Mouse (Mus musculus) midbrain, embryonic 16.5 days (tissue): ENCODE measurements at regions not wholly inside any gene's neighbourhood (a gene's known extent, or its start where the extent isn't known, plus 50 kb on each side); places are given as distances from the start of the nearest gene placed in this dataset.

Source experiments
- ATAC-seq: fragments of 200-750 bp; cut with Nextera tagmentation; 2 replicates; pipeline ENCODE4 v1.8.0; 2017; ENCODE audit warnings: moderate TSS enrichment
- H3K27ac ChIP-seq: fragments of 300-500 bp; sonication (generic); 2 replicates; pipeline ENCODE4 v1.5.1; 2014; ENCODE audit warnings: mild to moderate bottlenecking, low read length, mixed read lengths
- H3K27me3 ChIP-seq: fragments of 300-500 bp; sonication (generic); 2 replicates; pipeline ENCODE4 v1.6.1; 2014; ENCODE audit warnings: low read depth, low read length, mixed read lengths; ENCODE audit not compliant: control insufficient read depth, insufficient read depth
- H3K36me3 ChIP-seq: fragments of 300-500 bp; sonication (generic); 2 replicates; pipeline ENCODE4 v1.6.1; 2014; ENCODE audit warnings: mild to moderate bottlenecking, low read length, moderate library complexity, mixed read lengths; ENCODE audit not compliant: control insufficient read depth, insufficient read depth
- H3K4me1 ChIP-seq: fragments of 300-500 bp; sonication (generic); 2 replicates; pipeline ENCODE4 v1.6.1; 2014; ENCODE audit warnings: mild to moderate bottlenecking, low read length, mixed read lengths; ENCODE audit not compliant: control insufficient read depth, insufficient read depth
- H3K4me2 ChIP-seq: fragments of 300-500 bp; sonication (generic); 2 replicates; pipeline ENCODE4 v1.6.1; 2014; ENCODE audit warnings: mild to moderate bottlenecking, low read length, mixed read lengths
- H3K4me3 ChIP-seq: fragments of 300-500 bp; sonication (generic); 2 replicates; pipeline ENCODE4 v1.5.1; 2014; ENCODE audit warnings: low read depth, mild to moderate bottlenecking, low read length, moderate library complexity, mixed read lengths
- H3K9ac ChIP-seq: fragments of 300-500 bp; sonication (generic); 2 replicates; pipeline ENCODE4 v1.6.1; 2014; ENCODE audit warnings: low read depth, low read length, mixed read lengths
- H3K9me3 ChIP-seq: fragments of 300-500 bp; sonication (generic); replicated peaks from 2 replicates; pipeline ENCODE4 v1.6.1; 2014; ENCODE audit warnings: mild to moderate bottlenecking, low read length, mixed read lengths; ENCODE audit not compliant: control insufficient read depth, poor library complexity, severe bottlenecking
- WGBS: fragments of 180-500 bp; shearing (Covaris S2); extraction: QIAGEN DNeasy Blood & Tissue Kit; methylation state at CpG from one replicate; pipeline ENCODE4 v1.1.7; 2014; 5-methylcytosine and 5-hydroxymethylcytosine counted together

DNA sequence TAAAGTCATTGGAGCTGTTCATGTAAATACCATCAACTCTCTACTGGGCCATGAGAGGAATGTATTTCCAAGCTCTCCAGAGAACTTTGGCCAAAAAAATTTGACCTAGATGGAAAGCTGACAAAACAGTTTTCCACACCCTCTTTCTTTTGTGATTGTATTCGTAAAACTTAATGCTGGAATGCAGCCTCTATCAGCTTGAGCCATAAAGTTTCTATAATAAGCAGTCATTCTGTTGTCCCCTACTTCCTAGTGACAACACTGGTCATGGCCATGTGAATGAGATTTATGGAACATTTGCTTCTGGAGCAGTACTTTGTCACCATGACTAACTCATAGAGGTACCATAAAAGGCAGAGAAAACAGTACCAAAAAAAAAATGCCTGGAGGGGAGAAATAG is 805.0 kb upstream of the Lrrc6 start:
- Histone ChIP-seq H3K9ac (no peak overlapping the region), H3K4me1 (no peaks in the 10 kb centered on the region), H3K27ac (no peak overlapping the region), H3K4me3 (no peak overlapping the region), H3K9me3 (no peaks in the 10 kb centered on the region), H3K27me3 (no peaks in the 10 kb centered on the region), H3K36me3 (no peaks in the 10 kb centered on the region), H3K4me2 (no peak overlapping the region)
- ATAC-seq: no peak
- WGBS: 97% methylated on average over 1 of the region's 1 CpGs

DNA sequence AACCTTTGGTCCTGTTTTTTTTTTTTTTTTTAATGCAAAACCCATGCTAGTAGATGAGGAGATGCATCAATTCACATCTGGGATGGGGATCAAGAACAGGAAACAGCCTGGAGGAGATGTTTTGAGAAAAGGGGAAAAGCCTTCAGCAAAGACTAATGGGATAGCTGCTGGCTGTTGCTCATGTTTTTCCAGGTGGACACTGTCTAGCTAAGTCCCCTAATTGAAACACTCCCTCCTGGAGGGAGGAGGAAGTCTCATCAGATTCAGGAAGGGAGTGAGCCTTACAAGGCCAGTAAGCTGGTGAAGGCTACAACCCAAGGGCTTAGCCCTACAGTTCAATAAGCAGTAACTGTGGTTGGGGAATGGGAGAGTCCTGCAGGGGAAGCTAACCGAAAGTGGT is 803.1 kb upstream of the Lrrc6 start:
- H3K27me3 ChIP-seq: no peaks in the 10 kb centered on the region
- no peak overlapping the region for H3K9ac ChIP-seq
- H3K27ac ChIP-seq: no peak overlapping the region
- H3K4me2 ChIP-seq: no peak overlapping the region
- 78% methylated on average over 1 of the region's 1 CpGs for WGBS
- no peak overlapping the region for H3K4me3 ChIP-seq
- H3K36me3 ChIP-seq: no peaks in the 10 kb centered on the region
- H3K4me1 ChIP-seq: no peaks in the 10 kb centered on the region
- ATAC-seq: no peak
- H3K9me3 ChIP-seq: no peaks in the 10 kb centered on the region

DNA sequence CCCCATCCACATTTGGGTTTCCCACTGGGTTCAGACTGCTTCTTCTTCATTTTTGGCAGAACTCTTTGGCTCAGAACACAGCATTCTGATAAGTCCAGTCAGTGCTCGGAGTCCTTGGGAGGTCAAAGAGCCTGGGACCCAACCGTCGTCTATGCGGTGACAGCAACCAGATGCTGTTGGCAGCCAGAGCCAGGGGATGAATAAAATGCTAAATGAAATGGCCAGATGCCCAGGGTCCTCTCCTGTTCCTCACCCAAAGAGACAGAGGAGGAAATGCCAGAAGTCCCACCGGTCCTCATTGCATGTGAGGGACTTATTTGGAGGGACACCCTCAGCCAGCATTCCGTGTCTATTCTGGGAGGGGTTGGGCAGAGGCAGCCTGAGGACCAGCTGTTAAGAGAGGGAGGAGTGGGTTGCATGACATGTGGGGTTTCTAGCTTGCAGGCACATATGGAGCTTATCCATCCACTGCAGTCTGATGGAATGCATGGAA is 801.2 kb upstream of the Lrrc6 start:
- no peak for ATAC-seq
- no peaks in the 10 kb centered on the region for H3K4me1 ChIP-seq
- no peak overlapping the region for H3K4me2 ChIP-seq
- 85% methylated on average over 6 of the region's 6 CpGs for WGBS
- no peak overlapping the region for H3K27ac ChIP-seq
- no peaks in the 10 kb centered on the region for H3K9me3 ChIP-seq
- no peaks in the 10 kb centered on the region for H3K36me3 ChIP-seq
- H3K27me3 ChIP-seq: no peaks in the 10 kb centered on the region
- H3K4me3 ChIP-seq: no peak overlapping the region
- H3K9ac ChIP-seq: no peak overlapping the region

DNA sequence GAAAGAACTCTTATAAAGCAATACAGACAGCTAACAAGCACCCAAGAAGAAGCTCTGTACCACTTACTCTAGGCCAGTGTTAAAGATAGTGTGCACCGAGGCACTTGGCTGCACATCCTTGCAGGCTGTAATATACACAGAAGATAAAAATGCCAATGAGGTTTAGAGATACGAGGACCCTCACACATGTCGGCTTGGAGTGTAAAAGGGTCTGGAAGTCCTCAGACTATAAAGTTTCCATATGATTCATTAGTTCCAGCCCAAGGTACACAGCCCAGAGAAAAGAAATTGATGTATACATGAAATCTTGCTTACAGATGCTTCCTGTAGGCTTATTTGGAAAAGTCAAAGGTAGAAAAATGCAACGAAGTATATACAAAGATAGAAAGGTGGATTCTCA is 800.3 kb upstream of the Lrrc6 start:
- Histone ChIP-seq H3K4me3 (no peak overlapping the region), H3K36me3 (no peaks in the 10 kb centered on the region), H3K4me1 (no peaks in the 10 kb centered on the region), H3K9ac (no peak overlapping the region), H3K4me2 (no peak overlapping the region), H3K9me3 (no peaks in the 10 kb centered on the region), H3K27me3 (no peaks in the 10 kb centered on the region), H3K27ac (no peak overlapping the region)
- 89% methylated on average over 4 of the region's 4 CpGs for WGBS
- ATAC-seq: no peak

DNA sequence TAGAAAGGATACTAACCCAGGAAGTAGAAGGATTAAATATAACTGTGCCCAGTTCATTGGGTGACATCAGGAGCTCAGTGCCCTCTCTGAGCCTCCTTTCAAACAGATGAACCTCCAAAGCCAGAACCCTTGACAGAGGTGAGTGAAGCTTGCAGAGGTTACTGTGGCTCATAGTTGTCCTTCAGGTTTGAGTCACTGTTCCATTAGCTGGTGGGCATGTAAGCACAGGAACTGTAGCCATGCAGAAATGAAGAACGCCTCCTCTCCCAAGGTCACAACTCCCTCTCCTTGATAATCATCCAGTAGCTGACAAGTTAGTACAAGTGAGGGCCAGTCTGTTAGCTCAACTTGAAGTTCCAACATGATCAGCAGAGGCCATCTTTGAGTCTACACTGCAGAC is 794.1 kb upstream of the Lrrc6 start:
- Histone ChIP-seq H3K27ac (no peak overlapping the region), H3K36me3 (no peaks in the 10 kb centered on the region), H3K9me3 (no peaks in the 10 kb centered on the region), H3K4me2 (no peak overlapping the region), H3K27me3 (no peaks in the 10 kb centered on the region), H3K9ac (no peak overlapping the region), H3K4me1 (no peaks in the 10 kb centered on the region), H3K4me3 (no peak overlapping the region)
- no peak for ATAC-seq
- WGBS: 88% methylated on average over 1 of the region's 1 CpGs

DNA sequence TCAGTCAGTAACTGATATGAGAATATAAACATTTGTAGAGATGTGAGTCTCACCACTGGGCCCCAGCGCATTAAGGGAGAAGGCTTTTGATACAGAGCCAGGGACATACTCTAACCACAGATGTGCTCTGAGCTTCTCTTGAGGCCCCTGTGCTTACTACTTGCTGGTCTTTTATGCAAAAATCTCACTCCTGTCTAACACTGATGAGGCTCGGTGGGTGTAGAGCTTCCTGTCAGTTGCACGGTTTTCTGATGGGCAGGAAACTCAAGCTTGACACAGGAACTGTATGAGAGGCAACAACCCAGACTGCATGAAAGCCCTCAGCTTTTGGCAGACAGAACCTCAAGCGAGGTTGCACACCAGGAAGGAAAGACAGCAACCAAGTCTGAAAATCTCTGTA is 789.0 kb upstream of the Lrrc6 start:
- no peaks in the 10 kb centered on the region for H3K9me3 ChIP-seq
- 89% methylated on average over 4 of the region's 4 CpGs for WGBS
- H3K36me3 ChIP-seq: no peaks in the 10 kb centered on the region
- no peaks in the 10 kb centered on the region for H3K27me3 ChIP-seq
- H3K4me2 ChIP-seq: no peak overlapping the region
- H3K4me1 ChIP-seq: no peaks in the 10 kb centered on the region
- no peak overlapping the region for H3K4me3 ChIP-seq
- no peak overlapping the region for H3K27ac ChIP-seq
- no peak for ATAC-seq
- H3K9ac ChIP-seq: no peak overlapping the region

DNA sequence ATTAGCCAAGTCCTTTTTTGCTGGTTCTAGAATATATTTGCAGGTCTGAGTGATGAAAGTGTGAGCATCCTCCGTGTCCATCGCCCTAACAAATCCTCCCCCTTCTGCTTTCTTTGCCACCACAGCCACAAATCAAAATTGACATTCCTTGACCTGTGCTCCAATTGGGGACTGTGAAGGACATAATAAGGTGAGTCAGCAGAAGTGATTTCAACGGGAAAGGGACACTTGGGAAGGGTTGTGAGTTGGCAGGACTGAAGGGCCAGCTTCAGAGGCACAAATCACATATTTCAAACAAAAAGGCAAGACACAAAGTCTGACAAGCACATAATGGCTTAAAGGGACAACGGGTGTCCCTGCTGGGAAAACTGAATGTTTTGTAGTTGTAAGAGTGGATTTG is 784.2 kb upstream of the Lrrc6 start:
- Histone ChIP-seq H3K36me3 (no peaks in the 10 kb centered on the region), H3K4me3 (no peak overlapping the region), H3K27me3 (no peaks in the 10 kb centered on the region), H3K9me3 (no peaks in the 10 kb centered on the region), H3K9ac (no peak overlapping the region), H3K4me2 (no peak overlapping the region), H3K27ac (no peak overlapping the region), H3K4me1 (no peaks in the 10 kb centered on the region)
- ATAC-seq: no peak
- 48% methylated on average over 4 of the region's 4 CpGs for WGBS

DNA sequence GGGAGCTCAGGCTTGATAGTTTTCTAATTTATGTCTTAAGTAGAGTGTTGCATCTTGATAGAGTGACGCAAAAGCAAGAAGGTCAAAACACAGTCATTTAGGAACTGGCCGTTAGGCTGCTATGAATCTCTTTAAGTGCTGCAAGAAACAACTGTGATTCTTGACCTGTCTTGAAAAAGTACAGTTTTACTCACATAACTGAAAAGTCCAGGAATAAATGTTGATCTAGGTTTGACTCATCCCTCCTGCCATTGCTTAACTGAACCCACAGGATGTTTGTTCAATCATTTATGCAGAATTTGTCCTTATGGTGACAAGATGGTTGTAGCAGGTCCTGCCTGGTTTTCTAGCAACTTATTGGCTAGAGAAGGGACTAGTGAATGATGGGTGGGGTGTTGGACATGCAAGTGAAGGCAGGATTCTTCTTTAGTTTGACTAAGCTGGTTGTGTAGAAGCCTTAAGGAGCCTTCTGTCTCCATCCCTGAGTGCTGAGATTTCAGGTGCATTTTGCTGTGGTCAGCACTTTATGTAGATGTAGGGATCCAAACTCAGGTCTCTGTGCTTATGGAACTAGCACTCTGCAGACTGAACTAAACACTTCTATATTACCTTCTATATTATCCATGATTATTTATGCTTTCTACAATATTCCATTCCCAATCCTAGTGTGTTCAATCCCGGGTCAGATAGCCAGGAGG is 782.7 kb upstream of the Lrrc6 start:
- Histone ChIP-seq H3K27ac (no peak overlapping the region), H3K9ac (no peak overlapping the region)

DNA sequence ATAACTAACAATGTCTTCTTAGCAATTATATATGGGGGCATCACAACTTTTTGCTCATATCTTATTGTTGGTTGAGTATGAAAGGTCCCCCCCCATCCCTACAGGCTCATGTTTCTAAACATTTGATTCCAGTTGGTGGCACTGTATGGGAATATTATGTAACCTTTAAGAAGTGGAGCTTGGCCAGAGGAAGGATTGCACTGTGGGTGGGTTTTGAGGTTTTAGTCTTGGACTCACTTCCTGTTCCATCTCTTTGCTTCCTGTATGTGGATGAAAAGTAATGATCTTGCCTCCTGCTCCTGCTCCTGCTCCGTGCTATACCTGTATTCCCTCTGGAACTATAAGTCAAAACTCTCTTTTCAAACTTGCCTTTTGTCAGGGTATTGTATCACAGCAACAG is 778.2 kb upstream of the Lrrc6 start:
- Histone ChIP-seq H3K27ac (no peak overlapping the region), H3K9me3 (no peaks in the 10 kb centered on the region), H3K9ac (no peak overlapping the region), H3K36me3 (no peaks in the 10 kb centered on the region), H3K27me3 (no peaks in the 10 kb centered on the region), H3K4me2 (no peak overlapping the region), H3K4me1 (no peaks in the 10 kb centered on the region), H3K4me3 (no peak overlapping the region)
- no peak for ATAC-seq
- 82% methylated on average over 1 of the region's 1 CpGs for WGBS

More for the DNA sequence above, 782.7 kb upstream of the Lrrc6 start:
- Histone ChIP-seq H3K27me3 (no peaks in the 10 kb centered on the region), H3K4me1 (no peaks in the 10 kb centered on the region), H3K4me3 (no peak overlapping the region), H3K36me3 (no peaks in the 10 kb centered on the region), H3K4me2 (no peak overlapping the region), H3K9me3 (no peaks in the 10 kb centered on the region)
- 90% methylated on average over 3 of the region's 3 CpGs for WGBS
- no peak for ATAC-seq
